Mouse (Mus musculus): ENCODE results near the gene Pnkp.

Pnkp gene

DNA sequence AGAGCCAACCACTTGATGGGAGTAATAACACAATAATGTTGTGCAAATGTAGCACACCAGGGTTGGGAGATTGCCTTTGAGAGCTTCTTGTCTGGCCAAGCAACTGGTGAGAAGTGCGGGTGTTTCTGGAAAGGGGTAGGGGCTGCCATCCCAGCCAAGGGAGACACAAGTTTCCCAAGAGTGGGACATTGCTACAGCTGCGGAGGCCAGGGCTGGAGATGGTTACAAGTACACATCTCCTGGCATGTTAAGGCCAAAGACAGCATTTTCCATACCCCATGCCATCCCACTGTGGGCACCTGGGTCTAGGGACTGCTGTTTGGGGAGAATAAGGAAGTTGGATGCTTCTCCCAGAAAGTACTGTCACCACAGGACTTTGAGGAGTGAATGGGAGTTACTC is 3.9 kb upstream of the Pnkp start:
- DNase-seq (ENCODE audit: low spot score): no peak

DNA sequence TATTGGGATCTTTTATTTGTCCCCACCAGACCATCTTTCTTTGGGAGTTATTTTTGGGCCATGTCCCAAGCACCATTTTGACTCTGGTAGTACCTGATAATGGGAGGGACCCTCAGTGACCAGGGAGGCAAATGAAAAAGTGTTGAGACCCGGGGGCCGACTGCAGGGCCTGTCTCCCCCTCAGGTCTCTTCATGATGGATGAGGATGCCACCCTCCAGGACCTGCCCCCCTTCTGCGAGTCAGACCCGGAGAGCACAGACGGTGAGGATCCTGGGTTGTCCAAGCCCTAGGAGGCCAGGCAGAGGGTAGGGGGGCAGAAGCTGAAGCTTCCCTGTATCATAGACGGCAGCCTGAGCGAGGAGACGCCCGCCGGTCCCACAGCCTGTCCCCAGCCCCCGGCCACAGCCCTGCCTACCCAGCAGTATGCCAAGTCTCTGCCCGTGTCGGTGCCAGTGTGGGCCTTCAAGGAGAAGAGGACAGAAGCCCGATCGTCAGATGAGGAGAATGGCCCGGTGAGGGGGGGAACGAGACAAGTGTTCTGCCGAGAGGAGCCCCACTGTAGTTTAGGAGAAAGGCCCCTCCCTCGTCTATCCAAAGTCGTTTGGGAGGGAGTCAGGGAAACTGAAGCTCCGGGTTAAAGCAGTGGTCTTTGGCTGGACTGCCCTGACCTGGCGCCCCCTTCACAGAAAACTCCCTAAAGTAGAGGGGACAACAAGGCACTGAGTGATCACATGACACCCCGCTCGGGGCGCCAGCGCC is 3.2 kb upstream of the Pnkp start:
- DNase-seq (ENCODE audit: low spot score): no peak

DNA sequence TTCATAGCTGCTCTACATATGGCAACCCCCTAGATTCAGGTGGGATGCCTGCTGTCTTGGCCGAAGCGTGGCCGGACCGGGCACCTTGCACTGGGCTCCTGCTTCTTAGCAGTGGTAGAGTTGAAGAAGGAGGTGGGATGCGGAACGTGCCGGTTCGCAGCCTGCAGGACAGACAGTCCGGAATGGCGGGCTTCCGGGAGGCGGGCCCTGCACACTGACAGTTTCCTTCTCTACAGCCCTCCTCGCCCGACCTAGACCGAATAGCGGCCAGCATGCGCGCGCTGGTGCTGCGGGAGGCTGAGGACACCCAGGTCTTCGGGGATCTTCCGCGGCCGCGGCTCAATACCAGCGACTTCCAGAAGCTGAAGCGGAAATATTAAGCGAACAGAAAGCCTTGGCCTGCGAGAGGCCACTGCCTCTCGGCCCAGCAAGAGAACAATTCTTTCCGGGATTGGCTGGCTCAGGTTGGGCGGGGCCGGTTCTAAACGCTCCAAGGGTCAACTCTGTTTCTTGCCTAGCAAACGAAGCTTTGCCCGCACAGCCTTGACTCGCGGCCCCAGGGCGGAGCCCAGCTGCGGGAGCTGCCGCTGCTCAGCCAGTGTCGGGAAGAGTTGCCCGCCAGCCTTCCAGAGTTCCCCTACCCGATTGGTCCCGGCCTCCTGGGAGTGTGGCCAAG is 2.4 kb upstream of the Pnkp start:
- peak; percentile 55 for DNase-seq (ENCODE audit: low spot score)

DNA sequence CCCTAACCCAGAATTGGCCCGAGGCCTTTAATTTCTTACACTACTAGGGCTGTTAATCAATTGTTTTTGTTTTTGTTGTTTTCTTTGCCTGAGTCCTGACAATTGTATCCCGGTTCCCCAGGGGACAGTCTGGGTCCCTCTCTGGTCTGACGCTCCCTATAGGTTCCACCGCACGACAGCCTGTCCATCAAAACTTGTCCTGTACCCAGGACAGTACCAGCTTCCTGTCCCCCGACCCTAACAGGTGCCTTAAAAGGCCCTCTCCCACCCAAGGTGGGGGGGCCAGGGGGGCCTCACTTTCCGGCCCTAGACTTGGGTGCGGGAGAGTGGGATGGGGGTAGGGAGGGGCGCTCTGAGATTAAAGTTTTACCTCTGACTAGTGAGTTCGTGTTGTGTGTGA is 1.9 kb upstream of the Pnkp start:
- no peak for DNase-seq (ENCODE audit: low spot score)

DNA sequence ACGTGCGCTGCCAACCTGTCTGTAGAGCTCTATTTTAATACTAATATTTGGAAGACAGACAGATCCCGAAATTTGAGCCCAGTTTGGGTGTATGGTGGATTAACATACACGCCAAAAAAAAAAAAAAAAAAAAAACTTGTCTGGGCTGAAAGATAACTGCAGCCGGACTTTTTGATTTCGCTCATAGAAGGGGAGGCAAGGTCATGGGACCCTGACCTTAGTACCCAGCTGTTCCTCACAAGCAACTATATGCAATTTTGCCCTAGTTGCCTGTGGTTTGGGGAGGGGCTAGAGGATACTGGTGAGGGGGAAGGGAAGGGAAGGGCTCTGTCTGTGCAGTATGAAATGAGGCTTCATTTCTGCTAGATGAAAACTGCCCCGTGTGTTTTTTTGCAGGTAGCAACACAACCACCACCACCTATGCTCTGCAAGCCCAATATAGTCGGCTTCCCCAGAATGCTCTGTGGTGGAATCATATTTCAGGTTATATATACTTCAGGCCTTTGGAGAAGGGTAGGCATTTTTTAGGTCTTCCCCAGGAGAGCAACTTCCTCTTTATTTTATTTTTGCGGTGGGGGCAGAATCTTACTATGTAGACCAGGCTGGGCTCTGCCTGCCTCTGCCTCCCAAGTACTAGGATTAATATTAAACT is 548 bp upstream of the Pnkp start:
- no peak for DNase-seq (ENCODE audit: low spot score)

DNA sequence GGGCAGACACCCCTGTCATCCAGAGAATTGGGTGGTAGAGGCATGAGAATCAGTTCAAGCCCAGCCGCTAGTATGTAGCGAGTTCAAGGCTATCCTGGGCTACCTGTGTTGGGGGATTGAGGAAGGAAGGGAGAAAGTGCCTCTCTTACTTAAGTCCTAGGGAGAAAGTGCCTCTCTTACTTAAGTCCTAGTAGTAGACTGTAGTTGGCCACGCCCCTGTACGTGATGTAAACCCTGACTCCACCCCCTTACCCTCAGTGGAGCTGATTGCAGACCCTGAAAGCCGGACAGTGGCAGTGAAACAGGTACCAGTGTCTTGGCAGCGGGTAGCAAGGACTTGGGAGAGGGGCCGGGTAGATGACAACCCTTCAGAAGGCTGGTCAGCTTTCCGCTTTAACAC is 966 bp downstream of the Pnkp start:
- peak; percentile 52 for DNase-seq (ENCODE audit: low spot score)

DNA sequence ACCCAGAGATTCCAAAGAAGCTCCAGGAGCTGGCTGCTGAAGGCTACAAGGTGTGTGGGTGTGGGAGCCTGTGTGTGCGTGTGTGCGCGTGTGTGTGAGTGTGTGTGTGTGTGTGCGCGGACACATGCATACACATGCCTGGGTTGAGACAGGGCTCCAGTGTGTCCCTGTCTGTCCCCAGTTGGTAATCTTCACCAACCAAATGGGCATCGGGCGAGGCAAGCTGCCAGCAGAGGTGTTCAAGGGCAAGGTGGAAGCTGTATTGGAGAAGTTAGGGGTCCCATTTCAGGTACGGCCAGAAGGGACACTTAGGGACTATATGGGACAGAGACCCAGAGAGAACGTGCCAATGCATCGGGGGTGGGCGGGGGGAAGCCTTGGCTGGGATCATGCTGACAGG is 3.0 kb downstream of the Pnkp start:
- no peak for DNase-seq (ENCODE audit: low spot score)

DNA sequence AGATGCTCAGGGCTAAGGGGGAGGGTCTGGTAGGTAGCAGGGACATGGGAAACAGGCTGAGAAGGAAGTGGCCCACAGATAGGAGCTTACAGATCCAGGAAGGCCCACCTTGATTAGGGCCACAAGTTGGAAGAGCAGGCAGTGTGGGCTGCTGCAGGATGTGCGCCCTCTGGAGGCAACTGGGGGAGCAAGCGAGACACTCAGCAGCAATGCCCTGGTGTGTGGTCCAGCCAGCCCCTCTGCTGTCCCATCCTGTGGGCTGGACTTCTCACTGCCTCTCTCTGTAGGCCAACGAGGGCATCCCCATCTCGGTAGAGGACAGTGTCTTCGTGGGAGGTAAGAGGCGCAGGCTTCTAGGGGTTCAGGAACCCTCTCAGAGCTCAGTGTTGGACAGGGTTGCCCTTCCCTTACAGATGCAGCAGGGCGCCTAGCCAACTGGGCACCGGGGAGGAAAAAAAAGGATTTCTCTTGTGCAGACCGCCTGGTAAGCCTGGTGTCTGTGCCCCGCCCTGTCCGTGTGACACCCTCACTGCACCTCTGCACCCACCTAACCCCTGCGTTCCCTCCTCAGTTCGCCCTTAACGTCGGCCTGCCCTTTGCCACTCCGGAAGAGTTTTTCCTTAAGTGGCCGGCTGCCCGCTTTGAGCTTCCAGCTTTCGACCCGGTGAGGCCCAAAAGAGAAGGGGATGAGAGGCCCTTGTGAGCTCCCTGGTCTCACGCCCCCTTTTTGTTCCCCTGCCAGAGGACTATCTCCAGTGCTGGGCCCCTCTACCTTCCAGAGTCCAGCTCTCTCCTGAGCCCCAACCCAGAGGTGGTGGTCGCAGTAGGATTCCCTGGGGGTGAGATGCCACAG is 3.9 kb downstream of the Pnkp start:
- DNase-seq (ENCODE audit: low spot score): peak; percentile 55

DNA sequence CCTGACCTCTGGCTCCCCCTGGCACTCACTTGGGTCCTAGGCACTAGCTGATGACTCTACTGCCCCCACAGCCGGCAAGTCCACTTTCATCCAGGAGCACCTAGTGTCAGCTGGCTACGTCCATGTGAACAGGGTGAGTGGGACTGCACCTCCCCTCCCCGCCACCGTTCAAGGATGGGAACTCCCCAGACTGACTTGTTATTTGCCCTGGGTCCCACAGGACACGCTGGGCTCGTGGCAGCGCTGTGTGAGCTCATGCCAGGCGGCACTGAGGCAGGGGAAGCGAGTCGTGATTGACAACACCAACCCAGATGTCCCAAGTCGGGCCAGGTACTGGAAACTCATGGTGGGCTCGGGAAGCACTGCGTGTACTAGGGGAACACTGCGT is 4.5 kb downstream of the Pnkp start:
- DNase-seq (ENCODE audit: low spot score): no peak

DNA sequence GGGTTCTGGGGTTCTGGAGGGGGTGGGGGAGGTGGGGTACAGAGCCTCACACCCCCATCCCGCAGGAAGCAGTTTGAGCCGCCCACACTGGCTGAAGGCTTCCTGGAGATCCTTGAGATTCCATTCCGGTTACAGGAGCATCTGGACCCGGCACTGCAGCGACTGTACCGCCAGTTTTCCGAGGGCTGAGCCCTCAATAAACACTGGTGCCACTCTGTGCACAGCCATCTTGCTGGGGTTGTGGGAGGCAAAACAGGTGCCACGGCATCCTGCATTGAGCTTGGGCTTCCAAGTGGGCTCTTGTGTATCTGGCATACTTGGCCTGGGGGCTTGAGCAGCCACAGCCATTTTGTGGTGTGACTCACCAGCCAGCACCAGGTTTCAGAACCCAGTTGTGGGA is 5.5 kb downstream of the Pnkp start:
- DNase-seq (ENCODE audit: low spot score): no peak

DNA sequence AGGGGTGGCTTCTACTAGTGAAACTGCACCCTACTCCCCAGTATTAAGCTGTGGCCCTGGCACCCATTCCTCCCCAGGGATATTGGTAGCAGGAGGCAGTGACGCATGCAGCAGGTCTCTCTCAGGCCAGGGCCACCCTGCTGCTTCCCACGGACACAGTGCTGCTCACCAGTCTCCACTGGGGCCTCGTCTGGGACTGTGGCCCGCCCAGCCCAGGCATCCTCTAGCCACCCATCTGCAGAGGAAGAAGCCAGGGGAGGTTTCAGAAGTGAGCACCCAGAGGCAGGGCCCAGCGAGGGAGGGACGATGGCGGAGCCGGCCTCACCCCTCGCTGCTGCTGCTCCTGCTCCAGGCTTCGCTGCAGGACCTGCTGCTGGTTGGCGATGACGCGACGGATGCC is 6.3 kb downstream of the Pnkp start:
- DNase-seq (ENCODE audit: low spot score): no peak

DNA sequence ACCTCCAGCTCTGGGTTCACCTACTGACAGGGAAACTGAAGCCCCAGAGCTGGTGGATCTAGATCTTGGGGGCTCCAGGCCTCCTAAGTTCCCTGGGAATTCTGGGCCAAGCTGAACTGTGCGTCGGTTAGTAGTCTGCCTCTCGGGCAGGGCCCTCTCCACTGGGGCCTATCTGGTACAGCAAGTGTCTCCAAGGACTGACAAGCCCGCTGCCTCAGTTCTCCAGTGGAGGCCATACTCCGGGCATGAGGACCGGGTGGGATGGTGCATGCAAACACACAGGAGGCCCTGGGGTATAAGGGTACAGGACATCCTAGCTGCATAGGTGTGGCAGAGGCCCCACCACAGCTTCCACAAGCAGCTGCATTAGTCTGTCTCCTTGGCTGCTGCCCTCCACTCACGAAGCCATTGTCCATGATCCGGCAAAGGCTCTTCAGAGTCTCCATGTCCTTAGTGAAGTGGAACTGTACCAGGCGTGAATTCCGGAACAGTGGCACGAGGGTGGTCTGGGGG is 7.1 kb downstream of the Pnkp start:
- no peak for DNase-seq (ENCODE audit: low spot score)

DNA sequence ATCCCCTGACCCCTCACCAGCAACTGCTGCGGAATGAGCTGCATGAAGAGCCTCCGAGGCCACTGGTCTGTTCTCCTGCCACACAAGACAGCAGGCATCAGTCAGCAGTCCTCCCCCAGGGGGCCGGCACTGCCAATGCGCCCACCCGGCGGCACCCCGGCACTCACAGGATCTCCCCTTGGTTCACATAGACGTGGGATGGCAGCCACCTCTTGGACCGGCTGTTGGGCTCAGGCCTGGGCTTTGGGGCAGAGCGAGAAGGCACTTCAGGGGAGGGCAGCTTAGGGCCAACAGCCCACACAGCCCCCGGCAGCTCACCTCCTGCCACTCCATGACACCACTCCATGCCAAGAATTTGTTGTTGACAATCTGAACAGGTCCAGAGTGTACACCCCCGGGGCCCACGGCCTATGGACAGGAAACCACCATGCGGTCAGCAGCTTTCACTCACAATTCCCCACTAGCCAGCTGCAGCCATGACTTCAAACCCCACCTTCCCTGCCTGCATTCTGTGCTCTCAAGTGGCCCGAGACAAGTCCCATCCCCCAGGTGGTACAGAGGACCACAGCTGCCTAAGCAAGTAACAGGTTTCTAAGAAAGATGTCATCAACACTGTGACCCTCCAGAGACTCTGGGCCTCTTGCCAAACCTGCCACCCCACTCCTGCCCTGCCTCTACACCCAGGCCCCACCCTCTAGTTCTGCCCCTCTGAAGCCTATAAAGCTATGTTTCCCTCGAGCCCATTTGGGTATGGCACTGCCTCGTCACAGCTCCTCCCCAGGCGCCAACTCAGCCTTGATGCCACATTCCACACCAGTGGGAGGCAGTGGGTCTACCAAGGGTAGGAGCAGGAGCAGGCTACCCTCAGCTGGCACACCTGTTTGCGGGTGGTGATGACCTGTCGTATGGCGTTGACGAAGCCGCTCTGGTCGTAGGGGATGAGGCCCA is 7.9 kb downstream of the Pnkp start:
- no peak for DNase-seq (ENCODE audit: low spot score)

DNA sequence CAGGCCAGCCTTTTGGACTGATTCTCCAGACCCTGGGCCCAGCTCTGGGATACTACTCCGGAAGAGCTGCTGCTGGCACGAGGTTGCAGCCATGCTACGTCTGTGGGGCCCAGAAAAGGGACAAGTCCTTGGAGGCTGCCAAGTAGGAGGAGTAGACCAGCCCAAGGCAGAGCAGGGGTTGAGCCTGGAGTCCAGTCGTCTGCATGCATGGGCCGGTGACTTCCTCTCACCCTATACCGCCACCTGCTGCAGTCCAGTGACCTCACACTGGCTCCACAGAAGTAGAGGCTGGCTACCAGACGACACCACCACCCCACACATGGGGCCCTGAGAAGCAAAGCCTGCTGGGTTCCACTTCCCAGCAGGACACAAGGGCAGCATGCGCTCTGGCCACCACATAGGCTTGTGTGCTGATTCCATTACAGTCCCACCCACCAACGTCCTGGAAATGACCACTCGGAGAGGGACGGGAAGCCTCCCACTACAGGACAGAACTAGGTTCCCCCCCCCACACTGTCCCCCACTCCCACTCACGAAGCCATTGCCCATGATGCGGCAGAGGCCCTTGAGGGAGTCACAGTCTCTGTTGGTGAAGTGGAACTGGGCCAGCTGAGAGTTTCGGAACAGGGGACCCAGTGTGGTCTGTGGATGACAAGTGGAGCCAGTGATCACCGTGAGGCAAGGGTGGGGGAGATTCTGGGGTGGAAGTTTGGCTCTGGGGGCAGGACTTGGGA is 9.5 kb downstream of the Pnkp start:
- DNase-seq (ENCODE audit: low spot score): peak; percentile 93

DNA sequence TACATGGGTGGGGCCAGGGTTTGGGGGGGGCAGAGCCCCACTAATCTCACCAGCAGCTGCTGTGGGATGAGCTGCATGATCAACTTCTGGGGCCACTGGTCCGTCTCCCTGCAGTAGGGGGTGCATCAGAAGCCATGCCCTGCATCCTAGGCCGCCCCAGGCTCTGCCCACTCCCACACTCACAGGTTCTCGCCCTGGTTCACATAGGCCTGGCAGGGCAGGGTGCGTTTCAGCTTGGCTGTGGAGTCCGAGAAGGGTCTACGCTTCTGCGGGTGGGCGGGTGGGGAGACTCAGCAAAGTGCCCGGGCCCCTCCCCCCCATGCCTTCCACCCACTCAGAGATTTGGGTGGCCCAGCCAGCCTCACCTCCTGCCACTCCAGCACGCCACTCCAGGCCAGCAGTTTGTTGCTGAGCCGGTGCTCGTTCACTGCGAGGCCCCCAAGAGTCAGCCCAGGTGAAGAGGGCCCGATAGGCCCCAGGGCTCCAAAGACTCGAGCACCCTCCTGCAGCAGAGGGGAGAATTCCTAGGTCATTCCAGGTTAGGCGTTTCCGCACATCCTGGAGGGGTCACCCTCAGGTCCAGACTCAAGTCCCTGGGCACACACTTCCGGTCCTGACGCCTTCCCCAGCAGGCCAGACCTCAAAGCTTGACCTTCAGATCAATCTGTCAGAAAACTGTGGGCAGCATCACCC is 10.2 kb downstream of the Pnkp start:
- no peak for DNase-seq (ENCODE audit: low spot score)

DNA sequence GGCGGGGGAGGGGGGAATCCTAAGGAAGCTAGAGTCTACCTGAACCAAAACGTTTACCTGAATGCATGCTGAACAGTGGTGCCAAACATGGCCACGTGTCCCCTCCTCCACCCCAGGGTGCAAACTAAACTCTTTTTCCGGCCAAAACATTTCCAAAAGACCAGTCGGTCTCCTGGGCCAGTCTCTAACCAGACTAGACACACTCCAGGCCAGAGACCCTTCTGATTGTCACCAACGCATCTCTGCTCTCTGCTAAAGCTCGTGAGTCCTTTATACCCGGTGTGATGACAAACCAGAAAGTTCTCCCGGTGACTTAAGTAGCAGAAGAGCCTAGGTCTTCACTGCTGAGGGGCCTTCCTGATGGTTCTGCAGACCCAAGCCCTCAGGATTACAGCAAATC is 10.9 kb downstream of the Pnkp start:
- DNase-seq (ENCODE audit: low spot score): no peak

DNA sequence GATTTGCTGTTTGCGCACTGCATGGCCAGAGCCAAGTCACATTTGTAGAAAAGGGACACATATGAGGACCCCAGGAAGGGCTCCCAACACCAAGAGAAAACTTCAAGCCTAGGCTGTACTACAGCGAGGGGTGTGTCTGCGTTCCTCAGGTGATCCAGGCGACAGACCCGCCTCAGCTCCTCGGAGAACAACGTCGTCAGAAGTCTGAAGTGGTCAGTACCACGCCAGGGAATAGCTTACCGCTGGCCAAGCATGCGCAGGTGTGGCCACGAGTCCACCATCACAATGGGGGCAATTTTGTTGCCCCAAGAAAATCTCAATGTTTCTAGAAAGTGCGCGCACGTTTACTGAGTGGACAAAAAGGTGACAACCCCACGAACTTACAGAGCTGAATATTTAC is 11.5 kb downstream of the Pnkp start:
- no peak for DNase-seq (ENCODE audit: low spot score)

DNA sequence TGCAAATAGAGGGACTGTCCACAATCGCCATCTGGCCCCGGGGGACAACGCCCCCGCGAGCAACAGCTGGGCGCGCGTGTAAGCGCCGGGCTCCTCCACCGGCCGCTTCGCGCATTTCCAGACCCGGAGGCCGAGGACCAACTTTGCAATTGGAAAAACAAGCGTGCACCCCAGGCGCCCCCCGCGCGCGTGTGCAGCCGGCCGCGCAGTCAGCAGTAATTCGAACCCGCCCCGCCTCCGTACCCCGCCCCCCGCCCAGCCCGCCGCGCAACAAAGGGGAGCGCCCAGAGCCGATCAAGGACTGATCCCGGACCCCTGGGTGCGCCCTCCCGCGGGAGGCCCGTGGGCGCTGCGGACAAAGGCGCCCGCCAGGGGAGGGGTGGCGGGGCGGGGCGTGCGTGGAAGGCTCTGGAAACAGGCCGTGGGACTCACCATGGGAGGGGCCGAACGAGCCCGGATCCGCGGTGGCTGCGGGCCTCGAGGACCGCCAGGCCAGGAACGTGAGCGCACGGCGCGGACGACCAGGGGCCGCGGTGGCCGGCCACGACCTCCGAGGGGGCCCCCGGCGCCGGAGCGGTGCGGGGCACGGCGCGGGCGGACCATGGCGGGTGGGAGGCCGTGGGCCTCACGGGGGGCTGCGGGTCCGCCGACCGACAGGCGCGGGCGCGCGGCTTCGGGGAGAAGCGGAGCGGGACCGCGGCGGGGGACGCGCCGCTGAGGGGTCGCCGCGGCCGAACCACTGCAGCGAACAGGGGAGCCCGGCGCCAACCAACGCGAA is 12.2 kb downstream of the Pnkp start:
- DNase-seq (ENCODE audit: low spot score): peak; percentile 37

All from adipocyte (in vitro differentiated cells).